Mouse (Mus musculus) large intestine, adult 2 months (tissue): ENCODE data around the gene Auts2. TPM values are rescaled to one million over a fixed set of nuclear protein-coding genes. Genes with fewer than 3 reads are reported as not detected.

Experiments
- DNase-seq: peaks from one replicate; pipeline ENCODE4 v3.0.0-alpha.2; 2012; ENCODE audit warnings: low read depth, low spot score
- WGBS: fragments of 180-500 bp; shearing (Covaris S2); methylation state at CpG from one replicate; pipeline ENCODE4 v1.1.7; 2018; 5-methylcytosine and 5-hydroxymethylcytosine counted together
- polyA plus RNA-seq: library from polyadenylated mRNA; depleted of rRNA; stranded (reverse); fragments of >200 nt; gene quantifications from 2 replicates; pipeline ENCODE4 v1.2.3, GENCODE M21; 2012

Auts2 gene
- polyA plus RNA-seq, 1 experiment = 5.9 TPM

- no peak for DNase-seq
- WGBS = 33% methylated on average over 6 of the region's 6 CpGs
These were observed 707.0 kb downstream of the Auts2 start for GRCm38 (mm10) chr5:131836014-131836735.

- no peak for DNase-seq
- WGBS = 84% methylated on average over 19 of the region's 19 CpGs
These were observed 710.0 kb downstream of the Auts2 start for GRCm38 (mm10) chr5:131832891-131833876.

- DNase-seq = no peak
- WGBS = 69% methylated on average over 6 of the region's 6 CpGs
These were observed 713.0 kb downstream of the Auts2 start for GRCm38 (mm10) chr5:131830111-131830510.

- WGBS = 26% methylated on average over 3 of the region's 3 CpGs
- no peak for DNase-seq
These were observed 713.9 kb downstream of the Auts2 start for GRCm38 (mm10) chr5:131829248-131829647.

GRCm38 (mm10) chr5:131828607-131829006 lies 714.5 kb downstream of the Auts2 start:
- no peak for DNase-seq
- 78% methylated on average over 2 of the region's 2 CpGs for WGBS

GRCm38 (mm10) chr5:131826362-131827261 lies 716.5 kb downstream of the Auts2 start:
- no peak for DNase-seq
- WGBS = 84% methylated on average over 8 of the region's 8 CpGs

GRCm38 (mm10) chr5:131825421-131825820 lies 717.7 kb downstream of the Auts2 start:
- 83% methylated on average over 3 of the region's 3 CpGs for WGBS
- DNase-seq = no peak

GRCm38 (mm10) chr5:131824197-131824991 lies 718.8 kb downstream of the Auts2 start:
- WGBS = 82% methylated on average over 11 of the region's 11 CpGs

GRCm38 (mm10) chr5:131821461-131821860 lies 721.7 kb downstream of the Auts2 start:
- WGBS = 59% methylated on average over 4 of the region's 4 CpGs
- DNase-seq = no peak

More at GRCm38 (mm10) chr5:131824197-131824991, 718.8 kb downstream of the Auts2 start:
- no peak for DNase-seq

GRCm38 (mm10) chr5:131819251-131819691 lies 723.9 kb downstream of the Auts2 start:
- 95% methylated on average over 15 of the region's 15 CpGs for WGBS
- DNase-seq = no peak

- WGBS = 84% methylated on average over 3 of the region's 3 CpGs
- no peak for DNase-seq
These were observed 727.6 kb downstream of the Auts2 start for GRCm38 (mm10) chr5:131815498-131815897.

- DNase-seq = no peak
- 34% methylated on average over 9 of the region's 9 CpGs for WGBS
These were observed 728.6 kb downstream of the Auts2 start for GRCm38 (mm10) chr5:131814503-131815003.

GRCm38 (mm10) chr5:131813952-131814502 lies 729.1 kb downstream of the Auts2 start:
- WGBS = 50% methylated on average over 10 of the region's 10 CpGs

GRCm38 (mm10) chr5:131813331-131813781 lies 729.8 kb downstream of the Auts2 start:
- WGBS = 68% methylated on average over 7 of the region's 7 CpGs
- DNase-seq = no peak

More at GRCm38 (mm10) chr5:131813952-131814502, 729.1 kb downstream of the Auts2 start:
- no peak for DNase-seq

GRCm38 (mm10) chr5:131812483-131813063 lies 730.6 kb downstream of the Auts2 start:
- DNase-seq = no peak
- 92% methylated on average over 10 of the region's 10 CpGs for WGBS

- 57% methylated on average over 2 of the region's 2 CpGs for WGBS
- no peak for DNase-seq
These were observed 736.8 kb downstream of the Auts2 start for GRCm38 (mm10) chr5:131806350-131806749.

GRCm38 (mm10) chr5:131805277-131805676 lies 737.9 kb downstream of the Auts2 start:
- WGBS = 67% methylated on average over 4 of the region's 4 CpGs
- no peak for DNase-seq

- no peak for DNase-seq
- 78% methylated on average over 10 of the region's 10 CpGs for WGBS
These were observed 739.5 kb downstream of the Auts2 start for GRCm38 (mm10) chr5:131803609-131804008.
